Mouse (Mus musculus) embryonic facial prominence, embryonic 10.5 days (tissue): ENCODE measurements around the gene Uvrag. TPM values are rescaled to one million over a fixed set of nuclear protein-coding genes. Genes with fewer than 3 reads are reported as not detected.

ENCODE experiments used
- DNase-seq: peaks from one replicate; pipeline ENCODE4 v3.0.0-alpha.2; 2017; ENCODE audit warnings: low spot score
- H3K27ac ChIP-seq: fragments of 300-500 bp; sonication (generic); replicated peaks from 2 replicates; pipeline ENCODE4 v1.5.1; 2016; ENCODE audit warnings: mild to moderate bottlenecking
- H3K27me3 ChIP-seq: fragments of 300-500 bp; sonication (generic); replicated peaks from 2 replicates; pipeline ENCODE4 v1.6.1; 2016; ENCODE audit warnings: low read depth, mild to moderate bottlenecking; ENCODE audit not compliant: poor library complexity, severe bottlenecking
- H3K36me3 ChIP-seq: fragments of 300-500 bp; sonication (generic); replicated peaks from 2 replicates; pipeline ENCODE4 v1.6.1; 2016; ENCODE audit warnings: mild to moderate bottlenecking, moderate library complexity
- H3K4me1 ChIP-seq: fragments of 300-500 bp; sonication (generic); 2 replicates; pipeline ENCODE4 v1.6.1; 2016
- H3K4me3 ChIP-seq: fragments of 300-500 bp; sonication (generic); 2 replicates; pipeline ENCODE4 v1.5.1; 2016; ENCODE audit warnings: mild to moderate bottlenecking, moderate library complexity
- H3K9me3 ChIP-seq: fragments of 300-500 bp; sonication (generic); 2 replicates; pipeline ENCODE4 v1.6.1; 2016; ENCODE audit warnings: mild to moderate bottlenecking
- WGBS: fragments of 180-500 bp; shearing (Covaris S2); methylation state at CpG from one replicate; pipeline ENCODE4 v1.1.7; 2016; 5-methylcytosine and 5-hydroxymethylcytosine counted together
- polyA plus RNA-seq: library from polyadenylated mRNA; unstranded; fragments of >200 nt; fragmentation: Nextera tagmentation; extraction: Ambion mirVana; gene quantifications from 2 replicates; pipeline ENCODE4 v1.2.1, GENCODE M21; 2016

Gene Uvrag
- polyA plus RNA-seq, 1 experiment from 2014 or later, result 11.0 TPM

DNA sequence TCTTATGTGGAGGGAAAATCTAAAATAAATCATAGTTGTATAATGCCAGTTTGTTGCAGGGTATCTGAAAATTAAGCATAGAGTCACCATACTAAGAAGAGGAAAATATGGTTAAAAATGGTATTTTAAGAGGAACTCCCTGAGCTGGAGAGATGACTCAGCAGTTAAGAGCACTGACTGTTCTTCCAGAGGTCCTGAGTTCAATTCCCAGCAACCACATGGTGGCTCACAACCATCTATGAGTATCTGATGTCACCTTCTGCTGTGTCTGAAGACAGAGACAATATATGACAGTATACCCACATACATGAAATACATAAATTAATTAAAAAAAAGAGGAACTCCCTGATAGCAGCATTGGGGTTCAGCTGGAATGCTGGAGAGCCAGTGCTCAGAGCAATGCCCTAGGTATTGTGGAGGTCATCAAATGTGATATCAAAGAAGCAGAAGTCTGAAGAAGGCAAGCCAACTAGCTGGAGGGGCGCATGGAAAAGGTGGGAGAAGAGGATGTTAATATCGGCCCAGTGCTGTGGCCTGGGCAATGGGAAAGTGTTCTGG, 149.7 kb downstream of the Uvrag start:
- no peak overlapping the region for H3K27ac ChIP-seq
- H3K36me3 ChIP-seq, result peaks cover 7% of the 10 kb centered on the region; the same call in 1 of the 2 replicates
- no peaks in the 10 kb centered on the region for H3K9me3 ChIP-seq
- DNase-seq, result no peak
- H3K4me3 ChIP-seq, result no peak overlapping the region
- WGBS, result 96% methylated on average over 2 of the region's 2 CpGs
- peaks cover 14% of the 10 kb centered on the region for H3K4me1 ChIP-seq
- no peaks in the 10 kb centered on the region for H3K27me3 ChIP-seq

DNA sequence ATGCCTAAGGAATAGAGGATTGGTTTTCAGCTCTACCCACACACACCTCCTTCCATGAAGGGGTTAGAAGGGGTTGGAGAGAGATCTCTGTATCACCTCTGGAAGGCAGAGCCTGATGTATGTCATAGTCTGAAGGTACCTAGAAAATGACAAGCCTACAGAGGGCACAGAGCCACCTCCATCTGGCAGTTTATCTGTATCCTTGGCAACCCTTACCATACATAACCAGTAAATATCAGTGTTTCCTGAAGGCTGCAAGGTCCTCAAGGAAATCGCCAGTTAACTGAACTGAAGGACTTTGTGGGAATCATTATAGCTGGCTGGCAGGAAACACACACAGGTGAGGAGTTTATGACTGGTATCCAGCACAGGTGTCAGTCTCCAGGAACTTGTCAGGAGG, 150.4 kb downstream of the Uvrag start:
- peaks cover 21% of the 10 kb centered on the region for H3K4me1 ChIP-seq
- no peaks in the 10 kb centered on the region for H3K9me3 ChIP-seq
- H3K36me3 ChIP-seq, result peaks cover 7% of the 10 kb centered on the region; the same call in 1 of the 2 replicates
- no peak overlapping the region for H3K4me3 ChIP-seq
- no peak overlapping the region for H3K27ac ChIP-seq
- WGBS, result 76% methylated on average over 1 of the region's 1 CpGs
- no peaks in the 10 kb centered on the region for H3K27me3 ChIP-seq
- DNase-seq, result no peak

DNA sequence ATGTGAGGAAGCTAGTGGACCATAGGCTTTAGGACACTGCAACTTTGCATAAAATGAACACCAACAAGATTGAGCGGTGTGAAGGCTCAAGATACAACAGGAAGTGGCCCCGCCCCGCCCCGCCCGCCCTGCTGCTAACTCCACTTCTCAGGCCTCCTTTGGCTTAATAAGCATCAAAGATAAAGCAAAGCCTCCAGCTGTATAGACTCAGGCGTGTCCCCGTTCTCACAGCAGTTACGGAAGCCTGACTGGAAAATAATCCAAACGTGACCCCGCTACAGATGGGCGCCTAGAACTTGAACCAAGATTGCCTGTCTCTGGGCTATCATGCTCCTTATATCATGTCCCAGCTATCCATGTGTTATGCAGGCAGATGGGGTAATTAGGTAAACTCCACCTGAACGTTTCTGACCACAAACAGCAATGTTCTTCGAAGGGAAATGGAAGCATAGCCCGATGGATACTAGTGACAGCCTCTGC, 153.9 kb downstream of the Uvrag start:
- Histone ChIP-seq H3K4me3 (no peak overlapping the region), H3K4me1 (peaks cover 37% of the 10 kb centered on the region), H3K9me3 (no peaks in the 10 kb centered on the region), H3K27me3 (no peaks in the 10 kb centered on the region), H3K27ac (no peak overlapping the region), H3K36me3 (peaks cover 7% of the 10 kb centered on the region; the same call in 1 of the 2 replicates)
- 92% methylated on average over 14 of the region's 14 CpGs for WGBS
- no peak for DNase-seq

DNA sequence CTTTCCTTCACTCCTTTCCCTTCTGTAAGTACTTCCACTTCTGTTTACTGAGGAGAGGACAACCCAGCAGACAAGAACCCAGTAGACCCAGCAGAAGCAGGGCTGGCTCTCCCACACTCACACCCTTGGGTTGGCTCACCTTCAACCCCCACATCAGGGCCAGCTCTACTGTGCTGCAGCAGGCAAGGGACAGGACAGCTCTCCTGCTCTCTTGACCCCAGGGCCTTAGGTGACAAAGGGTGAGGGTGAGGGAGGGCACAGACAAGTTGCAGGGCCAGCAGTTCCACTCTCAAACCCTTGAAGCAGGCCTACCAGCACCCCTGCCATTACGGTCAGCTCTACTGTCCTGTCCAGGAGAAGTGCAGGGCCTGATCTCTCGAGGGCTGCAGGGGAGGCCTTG, 155.0 kb downstream of the Uvrag start:
- Histone ChIP-seq H3K27ac (peak overlapping the region; percentile 60), H3K4me3 (no peak overlapping the region), H3K36me3 (peaks cover 7% of the 10 kb centered on the region; the same call in 1 of the 2 replicates), H3K9me3 (no peaks in the 10 kb centered on the region), H3K4me1 (peaks cover 45% of the 10 kb centered on the region), H3K27me3 (no peaks in the 10 kb centered on the region)
- no peak for DNase-seq
- 66% methylated on average over 2 of the region's 2 CpGs for WGBS

DNA sequence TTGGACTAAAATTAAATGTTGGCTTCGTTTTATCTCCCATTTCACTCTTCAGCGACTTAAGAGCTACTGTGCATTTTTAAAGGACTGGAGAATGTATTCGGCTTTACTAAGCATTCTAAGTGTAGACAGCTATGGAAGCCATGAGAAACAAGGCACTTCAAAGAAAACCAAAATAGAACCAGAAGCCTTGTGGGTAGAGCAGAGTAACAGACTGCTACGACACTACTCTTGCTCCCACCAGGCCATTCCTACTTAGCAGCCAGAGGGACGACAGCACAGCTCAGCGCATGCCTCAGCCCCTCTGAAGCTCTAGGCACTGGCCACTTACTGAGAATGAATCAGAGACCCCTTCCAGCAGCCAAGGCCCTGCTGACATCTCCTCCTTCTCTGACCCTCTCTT, 155.5 kb downstream of the Uvrag start:
- peaks cover 45% of the 10 kb centered on the region for H3K4me1 ChIP-seq
- WGBS, result 83% methylated on average over 6 of the region's 6 CpGs

DNA sequence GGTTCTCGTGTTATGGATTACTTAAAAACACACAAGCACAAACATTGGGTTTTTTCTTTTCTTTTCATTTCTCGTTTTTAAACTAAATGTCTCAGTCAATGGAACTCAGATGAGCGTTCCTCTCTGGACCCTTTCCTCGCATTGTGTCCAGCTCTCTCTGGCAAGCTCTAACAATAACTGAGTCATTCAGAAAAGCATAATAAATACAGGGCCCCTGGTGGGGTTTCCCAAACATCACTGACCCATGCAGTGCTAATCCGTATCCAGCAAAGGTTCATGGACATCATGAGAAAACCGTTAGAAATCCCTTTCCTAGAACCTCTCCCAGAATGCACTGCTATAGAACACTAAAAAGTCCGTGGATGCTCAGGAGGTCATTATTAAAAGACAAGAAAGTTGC, 156.6 kb downstream of the Uvrag start:
- Histone ChIP-seq H3K4me3 (no peak overlapping the region), H3K4me1 (peaks cover 45% of the 10 kb centered on the region), H3K27ac (0 out of 2 replicates have a peak overlapping the region, but pooled peaks have one; percentile 41), H3K36me3 (peaks cover 7% of the 10 kb centered on the region; the same call in 1 of the 2 replicates), H3K27me3 (no peaks in the 10 kb centered on the region), H3K9me3 (no peaks in the 10 kb centered on the region)
- 57% methylated on average over 7 of the region's 7 CpGs for WGBS
- DNase-seq, result no peak

More for the DNA sequence above, 155.5 kb downstream of the Uvrag start:
- Histone ChIP-seq H3K9me3 (no peaks in the 10 kb centered on the region), H3K27ac (peak overlapping the region; percentile 60; the same call in 1 of the 2 replicates), H3K36me3 (peaks cover 7% of the 10 kb centered on the region; the same call in 1 of the 2 replicates), H3K27me3 (no peaks in the 10 kb centered on the region), H3K4me3 (no peak overlapping the region)
- no peak for DNase-seq

DNA sequence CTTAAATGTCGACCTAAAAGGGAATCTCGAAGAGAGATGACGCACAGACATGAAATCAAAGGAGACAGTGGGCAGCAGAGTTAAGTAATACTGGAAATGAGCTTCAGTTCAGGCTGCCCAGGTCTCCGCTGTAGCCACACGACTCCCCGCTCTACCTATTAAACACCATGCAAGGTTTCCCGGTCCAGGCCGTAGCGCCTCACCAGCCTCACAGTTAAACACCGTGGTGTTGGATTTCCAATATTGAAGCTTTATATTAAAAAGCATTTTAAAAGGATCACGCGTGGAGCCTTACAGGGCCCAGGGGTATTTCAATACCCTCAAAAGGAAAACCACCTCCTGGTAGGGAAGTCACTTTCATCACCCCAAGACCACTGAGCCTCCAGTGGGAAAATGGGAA, 157.9 kb downstream of the Uvrag start:
- WGBS, result 68% methylated on average over 12 of the region's 12 CpGs
- DNase-seq, result no peak
- H3K36me3 ChIP-seq, result peaks cover 7% of the 10 kb centered on the region; the same call in 1 of the 2 replicates
- no peaks in the 10 kb centered on the region for H3K9me3 ChIP-seq
- H3K4me3 ChIP-seq, result no peak overlapping the region
- H3K27ac ChIP-seq, result peak overlapping the region; percentile 41
- H3K4me1 ChIP-seq, result peaks cover 45% of the 10 kb centered on the region
- no peaks in the 10 kb centered on the region for H3K27me3 ChIP-seq

DNA sequence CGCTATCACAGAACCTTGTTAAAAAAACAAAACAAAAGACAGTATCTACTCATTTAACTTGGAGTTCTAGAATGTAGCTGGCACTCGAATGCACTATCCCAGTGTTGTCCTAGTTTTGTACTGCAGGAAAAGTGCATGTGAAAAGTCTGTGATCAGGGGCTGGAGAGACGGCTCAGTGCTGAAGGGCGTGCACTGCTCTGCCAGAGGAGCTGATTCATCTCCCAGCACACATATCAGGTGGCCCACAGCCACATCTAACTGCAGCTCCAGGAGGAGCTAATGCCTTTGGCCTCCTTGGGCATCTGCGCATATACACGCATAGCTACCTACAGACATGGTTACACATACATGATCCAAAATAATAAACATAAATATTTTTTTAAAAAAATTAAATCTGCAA, 159.5 kb downstream of the Uvrag start:
- WGBS, result 88% methylated on average over 6 of the region's 6 CpGs
- H3K27ac ChIP-seq, result no peak overlapping the region

DNA sequence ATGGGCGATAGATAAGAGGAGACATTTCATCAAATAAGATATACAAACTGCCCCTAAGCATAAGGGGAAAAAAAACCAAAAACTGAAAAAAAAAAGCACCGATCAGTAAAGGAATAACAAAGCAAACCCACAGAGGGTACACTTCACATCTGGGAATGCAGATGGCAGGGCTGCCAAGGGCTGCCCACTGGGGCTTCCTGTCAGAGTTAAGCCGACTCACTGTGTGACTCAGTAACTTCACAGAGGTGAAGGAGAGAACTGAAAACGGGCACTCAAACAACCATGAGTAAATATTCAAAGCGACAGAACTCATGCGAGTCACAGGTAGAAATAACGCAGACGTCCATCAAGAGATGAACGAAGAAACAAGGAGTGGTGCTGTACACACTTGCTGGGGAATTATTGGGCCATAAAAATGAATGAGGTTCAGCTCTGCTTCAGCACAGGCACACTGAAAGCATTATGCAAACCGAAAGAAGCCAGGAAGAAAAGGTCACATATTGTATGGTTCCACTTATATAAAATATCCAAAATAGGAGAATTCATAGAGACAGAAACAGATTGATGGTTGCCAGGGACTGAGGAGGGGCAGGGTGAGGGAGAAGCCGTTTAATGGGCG, 164.0 kb downstream of the Uvrag start:
- WGBS, result 87% methylated on average over 12 of the region's 12 CpGs
- H3K27ac ChIP-seq, result no peak overlapping the region
- no peaks in the 10 kb centered on the region for H3K36me3 ChIP-seq
- H3K9me3 ChIP-seq, result no peaks in the 10 kb centered on the region
- no peak for DNase-seq
- peaks cover 27% of the 10 kb centered on the region for H3K4me1 ChIP-seq
- H3K27me3 ChIP-seq, result no peaks in the 10 kb centered on the region
- no peak overlapping the region for H3K4me3 ChIP-seq

More for the DNA sequence above, 159.5 kb downstream of the Uvrag start:
- no peaks in the 10 kb centered on the region for H3K36me3 ChIP-seq
- no peak for DNase-seq
- no peaks in the 10 kb centered on the region for H3K9me3 ChIP-seq
- peaks cover 44% of the 10 kb centered on the region for H3K4me1 ChIP-seq
- H3K27me3 ChIP-seq, result no peaks in the 10 kb centered on the region
- no peak overlapping the region for H3K4me3 ChIP-seq

DNA sequence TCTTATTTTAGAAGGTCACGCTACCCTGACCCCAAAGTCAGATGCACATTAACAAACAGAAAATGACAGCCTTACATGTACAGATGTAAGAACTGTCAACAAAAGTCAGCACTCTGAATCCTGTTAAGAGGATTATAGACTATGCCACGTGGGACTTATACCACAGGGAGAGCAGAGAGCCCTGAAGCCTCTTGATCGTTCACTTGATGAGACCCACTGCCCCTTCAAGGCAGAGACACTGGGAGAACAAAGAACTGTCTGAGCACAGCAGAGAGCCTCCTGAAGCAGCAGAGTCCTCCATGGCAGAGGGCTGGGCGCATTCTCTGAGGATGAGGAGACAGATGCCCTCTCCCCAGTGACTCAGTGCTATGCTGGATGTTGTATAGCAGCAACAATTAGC, 166.4 kb downstream of the Uvrag start:
- Histone ChIP-seq H3K27ac (peak overlapping the region; percentile 37; the same call in 1 of the 2 replicates), H3K9me3 (no peaks in the 10 kb centered on the region), H3K4me1 (peaks cover 23% of the 10 kb centered on the region), H3K27me3 (no peaks in the 10 kb centered on the region), H3K4me3 (no peak overlapping the region), H3K36me3 (no peaks in the 10 kb centered on the region)
- WGBS, result 29% methylated on average over 4 of the region's 4 CpGs
- DNase-seq, result no peak

DNA sequence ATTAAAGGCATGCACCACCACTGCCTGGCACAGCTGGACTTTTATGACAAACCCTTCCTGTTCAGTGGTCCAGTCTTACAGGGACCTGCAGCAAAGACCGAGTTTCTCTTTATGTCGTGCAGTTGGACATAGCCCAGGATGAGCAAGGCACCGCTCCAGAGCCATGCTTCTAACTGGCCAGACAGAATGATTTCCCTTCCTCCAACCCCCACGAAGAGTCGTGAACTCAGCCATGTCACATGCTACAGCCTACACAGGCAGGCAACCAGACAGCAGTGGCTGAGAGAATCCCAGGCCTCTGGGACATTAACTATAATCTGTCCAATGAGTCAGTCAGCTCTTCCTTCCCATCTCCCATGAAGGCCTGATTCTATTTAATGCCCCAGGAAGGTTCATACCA, 170.2 kb downstream of the Uvrag start:
- 0 out of 2 replicates have a peak, but pooled peaks cover 5% of the 10 kb centered on the region for H3K36me3 ChIP-seq
- no peak overlapping the region for H3K4me3 ChIP-seq
- H3K27ac ChIP-seq, result no peak overlapping the region
- DNase-seq, result no peak
- peaks cover 17% of the 10 kb centered on the region for H3K27me3 ChIP-seq
- H3K4me1 ChIP-seq, result peaks cover 41% of the 10 kb centered on the region
- 93% methylated on average over 5 of the region's 5 CpGs for WGBS
- no peaks in the 10 kb centered on the region for H3K9me3 ChIP-seq

DNA sequence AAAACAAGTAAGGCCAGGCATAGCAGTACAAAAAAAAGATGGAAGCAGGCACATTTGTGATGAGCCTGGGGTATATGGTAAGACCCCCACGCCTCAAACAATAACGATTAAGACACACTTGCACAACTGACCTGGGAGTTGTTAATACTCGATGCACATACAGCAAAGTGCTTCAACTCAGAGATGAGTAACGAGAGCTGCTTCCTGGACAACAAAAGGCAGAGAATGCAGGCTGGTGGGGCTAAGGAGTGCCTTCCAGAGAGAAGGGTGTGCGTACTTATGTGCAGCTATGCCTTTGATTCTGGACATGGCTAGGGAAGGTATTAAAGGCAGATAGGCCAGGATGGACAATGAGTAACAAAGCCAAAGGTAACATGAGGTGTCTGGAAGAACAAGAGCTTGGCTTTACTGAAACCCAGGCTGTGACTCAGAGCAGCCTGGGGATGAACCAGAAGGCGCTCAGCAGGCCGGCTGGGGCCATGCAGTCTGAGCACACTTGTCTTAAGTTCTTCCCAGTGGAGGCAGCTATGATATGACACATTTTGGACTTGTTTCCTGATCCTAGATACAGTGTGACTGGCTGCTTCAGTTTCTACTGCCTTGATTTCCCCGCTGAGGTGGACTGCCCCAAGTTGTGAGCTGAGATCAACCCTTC, 172.1 kb downstream of the Uvrag start:
- Histone ChIP-seq H3K36me3 (0 out of 2 replicates have a peak, but pooled peaks cover 5% of the 10 kb centered on the region), H3K4me1 (peaks cover 31% of the 10 kb centered on the region), H3K27me3 (peaks cover 17% of the 10 kb centered on the region), H3K9me3 (no peaks in the 10 kb centered on the region), H3K4me3 (no peak overlapping the region), H3K27ac (no peak overlapping the region)
- no peak for DNase-seq
- WGBS, result 72% methylated on average over 8 of the region's 8 CpGs
